Mouse (Mus musculus): ENCODE measurements around the gene Rdh14. TPM values are rescaled to one million over a fixed set of nuclear protein-coding genes. Genes with fewer than 3 reads are reported as not detected.

Gene Rdh14
- 30.2 and 36.0 TPM in 2 replicates for polyA plus RNA-seq (2015; fragmentation: Nextera tagmentation; extraction: Ambion mirVana)

- Histone ChIP-seq H3K9me3 (no peaks in the 10 kb centered on the region), H3K27ac (peak within 1 kb of the TSS; percentile 96), H3K9ac (peak within 1 kb of the TSS; percentile 79), H3K36me3 (peaks cover 8% of the 10 kb centered on the region; the same call in 1 of the 2 replicates), H3K4me1 (peaks cover 7% of the 10 kb centered on the region), H3K4me3 (peak within 1 kb of the TSS; percentile 66), H3K4me2 (peak within 1 kb of the TSS; percentile 73), H3K27me3 (no peaks in the 10 kb centered on the region)
- ATAC-seq (ENCODE audit: borderline replicate concordance, extremely low read depth, low FRiP score, low TSS enrichment), result peak; percentile 97
- under 1% methylated on average over 53 of the region's 53 CpGs for WGBS
Observed at GRCm38 (mm10) chr12:10390671-10391441, at the start of gene Rdh14. TSS of gene Rdh14 (plus strand) at chr12:10390772.

- ATAC-seq (ENCODE audit: borderline replicate concordance, extremely low read depth, low FRiP score, low TSS enrichment), result no peak
Observed at GRCm38 (mm10) chr12:10350706-10351105, 39.9 kb upstream of the Rdh14 start.

DNA sequence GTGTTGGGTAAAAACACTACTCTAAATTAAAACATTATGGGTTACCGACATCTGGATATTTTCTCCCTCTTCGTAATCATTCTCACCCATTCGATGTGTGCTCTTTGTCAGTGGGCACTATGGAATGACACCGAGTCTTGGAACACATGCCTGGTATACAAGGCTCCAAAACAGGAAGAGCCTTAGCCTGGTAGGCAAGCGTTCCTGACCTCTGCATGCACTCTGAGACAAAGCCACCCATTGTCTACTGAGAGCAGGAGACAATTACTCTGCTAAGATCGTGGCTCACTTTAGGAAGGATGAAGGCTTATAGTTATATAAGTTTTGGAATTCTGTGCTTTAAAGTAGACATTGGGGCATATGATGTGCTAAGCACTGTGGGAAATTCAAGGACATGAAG, 32.8 kb upstream of the Rdh14 start:
- no peak for ATAC-seq (ENCODE audit: borderline replicate concordance, extremely low read depth, low FRiP score, low TSS enrichment)
- WGBS, result 53% methylated on average over 6 of the region's 6 CpGs

More at GRCm38 (mm10) chr12:10350706-10351105, 39.9 kb upstream of the Rdh14 start:
- no peaks in the 10 kb centered on the region for H3K4me1 ChIP-seq
- no peaks in the 10 kb centered on the region for H3K36me3 ChIP-seq
- no peak overlapping the region for H3K27ac ChIP-seq
- H3K9me3 ChIP-seq, result no peaks in the 10 kb centered on the region
- H3K4me3 ChIP-seq, result no peak overlapping the region
- H3K27me3 ChIP-seq, result no peaks in the 10 kb centered on the region
- whole genome bisulfite sequencing, result 50% methylated on average over 3 of the region's 3 CpGs
- no peak overlapping the region for H3K4me2 ChIP-seq
- no peak overlapping the region for H3K9ac ChIP-seq

DNA sequence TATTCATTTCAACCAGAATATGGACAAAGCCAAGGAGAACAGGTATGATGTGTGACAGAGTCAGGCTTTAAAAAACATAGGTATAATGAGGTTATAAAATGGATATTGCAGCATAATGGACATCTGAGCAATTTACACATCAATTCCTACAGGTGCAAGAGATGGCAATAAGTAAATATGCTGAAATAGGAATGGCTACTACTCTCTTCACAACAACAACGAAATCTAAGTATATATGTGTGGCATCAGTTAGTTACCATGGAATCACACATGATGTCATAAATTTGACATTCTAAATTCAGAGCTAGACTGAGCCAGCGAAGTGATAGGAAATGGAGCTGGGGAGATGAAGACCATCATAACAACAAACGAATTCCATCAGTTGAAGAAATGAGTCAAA, 20.9 kb upstream of the Rdh14 start, which contains the start of gene Nt5c1b:
Nt5c1b (plus strand) TSS at position 301 of the 400 bp plus-strand sequence.
- no peak within 1 kb of the TSS for H3K4me3 ChIP-seq
- H3K4me1 ChIP-seq, result no peaks in the 10 kb centered on the region
- WGBS, result 66% methylated on average over 3 of the region's 3 CpGs
- no peak within 1 kb of the TSS for H3K9ac ChIP-seq
- no peak within 1 kb of the TSS for H3K27ac ChIP-seq
- no peak for ATAC-seq (ENCODE audit: borderline replicate concordance, extremely low read depth, low FRiP score, low TSS enrichment)
- H3K36me3 ChIP-seq, result no peaks in the 10 kb centered on the region
- no peaks in the 10 kb centered on the region for H3K27me3 ChIP-seq
- H3K4me2 ChIP-seq, result no peak within 1 kb of the TSS
- H3K9me3 ChIP-seq, result no peaks in the 10 kb centered on the region

More for the DNA sequence above, 32.8 kb upstream of the Rdh14 start:
- Histone ChIP-seq H3K27me3 (no peaks in the 10 kb centered on the region), H3K36me3 (no peaks in the 10 kb centered on the region), H3K4me2 (no peak overlapping the region), H3K9me3 (no peaks in the 10 kb centered on the region), H3K4me1 (no peaks in the 10 kb centered on the region), H3K27ac (no peak overlapping the region), H3K9ac (no peak overlapping the region), H3K4me3 (no peak overlapping the region)

DNA sequence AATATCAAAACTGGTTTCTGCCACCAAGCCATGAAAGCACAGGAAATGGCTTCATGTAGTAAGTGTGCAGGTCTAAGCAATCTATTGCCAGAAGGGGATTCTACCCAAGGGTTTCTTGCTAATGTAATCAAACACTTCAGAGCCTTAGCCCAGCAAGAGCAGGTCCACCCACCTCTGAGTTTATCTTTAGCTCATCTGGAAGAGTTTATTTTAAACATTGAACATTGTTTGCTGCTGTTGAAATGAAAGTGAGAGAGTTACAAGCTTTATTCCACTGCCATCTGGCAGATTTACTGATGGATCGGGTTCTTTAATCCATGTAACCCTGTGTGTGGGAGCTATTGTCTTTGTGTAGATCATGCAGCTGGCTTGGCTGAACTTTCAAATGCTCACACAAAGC, 10.2 kb downstream of the Rdh14 start:
- H3K27me3 ChIP-seq, result no peaks in the 10 kb centered on the region
- no peak overlapping the region for H3K27ac ChIP-seq
- 0 out of 2 replicates have a peak, but pooled peaks cover 5% of the 10 kb centered on the region for H3K4me1 ChIP-seq
- H3K36me3 ChIP-seq, result no peaks in the 10 kb centered on the region
- H3K4me3 ChIP-seq, result no peak overlapping the region
- ATAC-seq (ENCODE audit: borderline replicate concordance, extremely low read depth, low FRiP score, low TSS enrichment), result no peak
- H3K4me2 ChIP-seq, result no peak overlapping the region
- 37% methylated on average over 1 of the region's 1 CpGs for WGBS
- H3K9me3 ChIP-seq, result no peaks in the 10 kb centered on the region
- no peak overlapping the region for H3K9ac ChIP-seq

- WGBS, result 61% methylated on average over 9 of the region's 9 CpGs
- no peaks in the 10 kb centered on the region for H3K36me3 ChIP-seq
- H3K9me3 ChIP-seq, result no peaks in the 10 kb centered on the region
- no peaks in the 10 kb centered on the region for H3K27me3 ChIP-seq
- no peak overlapping the region for H3K4me3 ChIP-seq
- H3K4me1 ChIP-seq, result 0 out of 2 replicates have a peak, but pooled peaks cover 5% of the 10 kb centered on the region
- H3K4me2 ChIP-seq, result no peak overlapping the region
- no peak for ATAC-seq (ENCODE audit: borderline replicate concordance, extremely low read depth, low FRiP score, low TSS enrichment)
- no peak overlapping the region for H3K9ac ChIP-seq
- H3K27ac ChIP-seq, result no peak overlapping the region
Observed at GRCm38 (mm10) chr12:10402421-10403115, 12.0 kb downstream of the Rdh14 start.

- Histone ChIP-seq H3K4me1 (no peaks in the 10 kb centered on the region), H3K36me3 (no peaks in the 10 kb centered on the region), H3K27ac (no peak overlapping the region), H3K9me3 (no peaks in the 10 kb centered on the region), H3K9ac (no peak overlapping the region), H3K27me3 (no peaks in the 10 kb centered on the region), H3K4me3 (no peak overlapping the region), H3K4me2 (no peak overlapping the region)
- 80% methylated on average over 3 of the region's 3 CpGs for WGBS
- ATAC-seq (ENCODE audit: borderline replicate concordance, extremely low read depth, low FRiP score, low TSS enrichment), result no peak
Observed at GRCm38 (mm10) chr12:10410511-10411179, 20.1 kb downstream of the Rdh14 start.

GRCm38 (mm10) chr12:10411453-10411852, 20.9 kb downstream of the Rdh14 start:
- H3K27me3 ChIP-seq, result no peaks in the 10 kb centered on the region
- H3K4me2 ChIP-seq, result no peak overlapping the region
- H3K4me3 ChIP-seq, result no peak overlapping the region
- H3K36me3 ChIP-seq, result no peaks in the 10 kb centered on the region
- H3K27ac ChIP-seq, result no peak overlapping the region
- 95% methylated on average over 1 of the region's 1 CpGs for WGBS
- no peak for ATAC-seq (ENCODE audit: borderline replicate concordance, extremely low read depth, low FRiP score, low TSS enrichment)
- no peaks in the 10 kb centered on the region for H3K4me1 ChIP-seq
- H3K9ac ChIP-seq, result no peak overlapping the region
- no peaks in the 10 kb centered on the region for H3K9me3 ChIP-seq

- Histone ChIP-seq H3K27me3 (no peaks in the 10 kb centered on the region), H3K4me2 (no peak overlapping the region), H3K9ac (no peak overlapping the region), H3K9me3 (no peaks in the 10 kb centered on the region), H3K27ac (no peak overlapping the region), H3K36me3 (no peaks in the 10 kb centered on the region), H3K4me3 (no peak overlapping the region), H3K4me1 (peaks cover 3% of the 10 kb centered on the region; the same call in 1 of the 2 replicates)
- WGBS, result 27% methylated on average over 3 of the region's 3 CpGs
- ATAC-seq (ENCODE audit: borderline replicate concordance, extremely low read depth, low FRiP score, low TSS enrichment), result no peak
Observed at GRCm38 (mm10) chr12:10422347-10422746, 31.8 kb downstream of the Rdh14 start.

DNA sequence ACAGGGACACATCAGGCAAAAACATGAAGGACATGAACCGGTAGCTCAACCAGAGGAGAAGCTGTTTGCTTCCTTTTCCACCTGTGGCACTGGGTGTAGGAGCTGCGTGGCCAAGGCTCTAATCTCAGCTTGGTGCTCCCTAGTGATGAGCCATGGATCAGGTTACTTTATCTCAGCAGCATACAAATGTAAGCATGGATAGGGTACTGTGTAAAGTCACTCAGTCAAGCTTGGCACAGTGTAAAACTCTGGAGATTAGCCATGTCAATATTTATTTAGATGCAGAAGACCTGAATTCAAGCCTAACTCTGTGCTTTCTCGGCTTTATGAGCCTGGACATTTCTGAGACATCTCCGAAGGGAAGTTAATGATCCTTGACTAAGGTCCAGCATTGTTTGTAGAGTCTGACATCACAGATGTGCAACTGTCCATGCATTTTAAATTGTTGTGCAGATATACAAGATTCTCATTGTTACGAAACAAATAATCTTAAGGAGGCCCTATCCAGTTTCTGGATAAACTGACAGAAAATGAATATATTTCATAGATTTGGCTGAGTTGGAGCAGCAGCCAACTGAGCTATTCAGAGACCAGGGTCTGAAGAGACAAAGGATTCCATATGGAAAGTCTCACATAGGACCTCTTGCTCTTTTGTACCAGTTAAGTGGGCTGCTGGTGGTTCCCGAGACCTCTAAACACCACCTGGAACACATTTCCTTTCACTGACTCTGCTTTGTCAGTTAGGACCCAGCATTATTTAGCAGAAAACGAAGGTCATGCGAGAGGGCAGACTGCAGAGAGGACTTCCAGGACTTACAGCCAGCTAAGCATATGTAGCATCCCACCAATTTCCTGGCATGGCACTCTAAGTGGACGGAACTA, 35.7 kb downstream of the Rdh14 start:
- Histone ChIP-seq H3K4me1 (peaks cover 3% of the 10 kb centered on the region; the same call in 1 of the 2 replicates), H3K27ac (0 out of 2 replicates have a peak overlapping the region, but pooled peaks have one; percentile 29), H3K27me3 (no peaks in the 10 kb centered on the region), H3K9me3 (no peaks in the 10 kb centered on the region), H3K9ac (no peak overlapping the region), H3K36me3 (no peaks in the 10 kb centered on the region), H3K4me3 (no peak overlapping the region), H3K4me2 (no peak overlapping the region)
- WGBS, result 48% methylated on average over 9 of the region's 9 CpGs
- ATAC-seq (ENCODE audit: borderline replicate concordance, extremely low read depth, low FRiP score, low TSS enrichment), result peak; percentile 88

DNA sequence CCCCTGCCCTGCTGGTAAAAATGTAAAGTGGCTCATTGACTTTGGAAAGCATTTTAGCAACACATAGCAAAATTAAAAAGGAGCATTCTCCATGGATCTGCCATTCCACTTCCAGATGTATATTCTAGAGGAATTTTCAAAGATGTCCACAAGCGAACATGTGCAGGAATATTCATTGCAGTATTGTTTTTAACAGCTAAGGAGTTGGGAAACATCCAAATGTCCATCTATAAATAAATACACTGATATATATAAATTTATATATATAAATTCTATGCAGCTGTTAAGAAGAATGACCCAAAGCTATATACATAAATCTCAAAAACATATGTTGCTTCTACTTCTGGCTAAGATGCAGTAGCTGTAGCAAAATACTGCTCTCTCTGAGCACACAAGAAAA, 40.4 kb downstream of the Rdh14 start:
- H3K27me3 ChIP-seq, result no peaks in the 10 kb centered on the region
- H3K36me3 ChIP-seq, result no peaks in the 10 kb centered on the region
- ATAC-seq (ENCODE audit: borderline replicate concordance, extremely low read depth, low FRiP score, low TSS enrichment), result no peak
- no peaks in the 10 kb centered on the region for H3K9me3 ChIP-seq
- peaks cover 3% of the 10 kb centered on the region; the same call in 1 of the 2 replicates for H3K4me1 ChIP-seq
- no peak overlapping the region for H3K4me2 ChIP-seq
- no peak overlapping the region for H3K9ac ChIP-seq
- 54% methylated on average over 1 of the region's 1 CpGs for WGBS
- H3K4me3 ChIP-seq, result no peak overlapping the region
- H3K27ac ChIP-seq, result no peak overlapping the region
